10 mouse cellular contexts compared by ENCODE assay signal in the genomic region with DNA sequence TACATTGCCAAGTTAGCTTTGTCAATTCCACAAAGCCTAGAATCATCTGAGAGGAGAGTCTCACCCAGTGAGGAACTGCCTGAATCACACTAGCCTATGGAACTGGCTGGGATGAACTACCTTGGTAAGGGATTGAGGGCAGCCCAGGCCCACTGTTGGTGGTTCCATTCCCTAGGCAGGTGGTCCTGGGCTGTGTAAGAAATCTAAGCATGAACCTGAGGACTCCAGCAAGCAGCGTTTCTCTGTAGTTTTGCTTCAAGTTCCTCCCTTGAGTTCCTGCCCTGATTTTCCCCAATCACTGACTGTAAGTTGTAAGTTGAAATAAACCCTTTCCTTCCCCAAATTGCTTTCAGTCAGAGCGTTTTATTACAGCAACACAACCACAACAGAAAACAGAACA. TPM values are rescaled to one million over a fixed set of nuclear protein-coding genes. Genes with fewer than 3 reads are reported as not detected.
DNase-seq lines count a peak whose midpoint lies in the region; ATAC-seq and TF ChIP-seq lines count a peak whose summit lies in the region.
"Had no signal": no experiment of that assay in that cellular context is flagged by ENCODE, and none has a peak within 500 bp of the region (broad histone marks: within the 10 kb centered on the region; RNA-seq: fewer than 3 reads in every experiment).

No protein-coding gene starts in this region.

- H3K4me2 ChIP-seq in heart, embryonic 13.5 days = peak overlapping the region; percentile 70
- 0 out of 2 replicates have a peak overlapping the region, but pooled peaks have one; percentile 54 for H3K4me2 ChIP-seq in hindbrain, embryonic 12.5 days (replicated peaks)

- no peaks in the 10 kb centered on the region for H3K27me3 ChIP-seq in heart, embryonic 13.5 days (replicated peaks)
- H3K27me3 ChIP-seq in hindbrain, embryonic 12.5 days = no peaks in the 10 kb centered on the region
- no peaks in the 10 kb centered on the region for H3K27me3 ChIP-seq in kidney, adult 2 months (replicated peaks; ENCODE audit: control insufficient read depth, insufficient read depth, low read length)

- intact Hi-C loops in heart, postnatal 36 days (cut with DNase I) = no loop called here
- intact Hi-C loops in left cerebral cortex, postnatal 25 days (cut with DNase I) = no loop called here

- peak overlapping the region; percentile 84; the same call in 1 of the 2 replicates for H3K9ac ChIP-seq in heart, embryonic 13.5 days
- no peak overlapping the region for H3K9ac ChIP-seq in hindbrain, embryonic 12.5 days

- no peaks in the 10 kb centered on the region for H3K9me3 ChIP-seq in heart, embryonic 13.5 days
- no peaks in the 10 kb centered on the region for H3K9me3 ChIP-seq in hindbrain, embryonic 12.5 days (replicated peaks)
- H3K9me3 ChIP-seq: G1E had no signal

- H3K36me3 ChIP-seq in heart, embryonic 13.5 days = no peaks in the 10 kb centered on the region
- H3K36me3 ChIP-seq in hindbrain, embryonic 12.5 days = no peaks in the 10 kb centered on the region
- no peaks in the 10 kb centered on the region for H3K36me3 ChIP-seq in macrophage (ENCODE audit: inconsistent target)
- no peaks in the 10 kb centered on the region for H3K36me3 ChIP-seq in kidney, adult 2 months (ENCODE audit: control insufficient read depth, insufficient read depth, low read length)

- ATAC-seq in heart, embryonic 13.5 days (ENCODE audit: extremely low read depth, insufficient number of reproducible peaks, low FRiP score, low TSS enrichment) = no peak
- no peak for ATAC-seq in hindbrain, embryonic 12.5 days (ENCODE audit: low FRiP score)
- no peak for ATAC-seq in erythroid progenitor cell, adult 5-6 weeks (replicated peaks; ENCODE audit: low FRiP score, poor library complexity, severe bottlenecking)

- DNase-seq in heart, postnatal 36 days = no peak
- DNase-seq in ZHBTc4 (ENCODE audit: low read depth, low spot score) = peak; percentile 71
- no peak for DNase-seq in left cerebral cortex, postnatal 25 days (ENCODE audit: low spot score in 2 of 2)
- DNase-seq in kidney, adult 2 months = no peak
- DNase-seq: cerebellum, adult 2 months had no signal

- TF ChIP-seq CTCF in kidney, adult 2 months (conservative IDR thresholded peaks at IDR 0.05; ENCODE audit: insufficient read depth, insufficient read length, low read depth, low read length) = no peak

- no peak for TF ChIP-seq POLR2A in kidney, adult 2 months (IDR thresholded peaks at IDR 0.05; ENCODE audit: low read depth, low read length)

- no peaks in the 10 kb centered on the region for H3K79me2 ChIP-seq in macrophage (ENCODE audit: inconsistent target)

- peaks cover 32% of the 10 kb centered on the region for H3K4me1 ChIP-seq in heart, embryonic 13.5 days
- peaks cover 20% of the 10 kb centered on the region for H3K4me1 ChIP-seq in hindbrain, embryonic 12.5 days
- peaks cover 11% of the 10 kb centered on the region; the same call in 1 of the 2 replicates for H3K4me1 ChIP-seq in kidney, adult 2 months (ENCODE audit: control insufficient read depth, insufficient read depth, low read length)

- H3K4me3 ChIP-seq in heart, embryonic 13.5 days = peak overlapping the region; percentile 58
- H3K4me3 ChIP-seq in hindbrain, embryonic 12.5 days = no peak overlapping the region
- no peak overlapping the region; the same call in 1 of the 2 replicates for H3K4me3 ChIP-seq in macrophage (ENCODE audit: inconsistent target)
- H3K4me3 ChIP-seq in kidney, adult 2 months (ENCODE audit: insufficient read depth, low read depth, low read length) = no peak overlapping the region

- peak overlapping the region; percentile 98 for H3K27ac ChIP-seq in heart, embryonic 13.5 days (replicated peaks)
- H3K27ac ChIP-seq in hindbrain, embryonic 12.5 days = peak overlapping the region; percentile 97; the same call in 1 of the 2 replicates
- peak overlapping the region; percentile 95 for H3K27ac ChIP-seq in macrophage
- H3K27ac ChIP-seq in kidney, adult 2 months (ENCODE audit: insufficient read depth, low read depth, low read length) = no peak overlapping the region

- WGBS in heart, embryonic 13.5 days = 81% methylated on average over 2 of the region's 2 CpGs
- 90% methylated on average over 2 of the region's 2 CpGs for WGBS in hindbrain, embryonic 12.5 days
- WGBS in macrophage (ENCODE audit: missing documents) = 0% methylated on average over 2 of the region's 2 CpGs
- 57% methylated on average over 2 of the region's 2 CpGs for WGBS in kidney, adult 2 months

RNA-seq across cellular contexts. Expression of a gene that starts 1.3 kb away (rescaled TPM):
- 128 and 129 TPM in 2 replicates for polyA plus RNA-seq in heart, embryonic 13.5 days (2015; fragmentation: Nextera tagmentation; extraction: Ambion mirVana)
- 10 to 100 TPM; 37.8 to 46.3 TPM for total RNA-seq in heart, postnatal 36 days (2021)
- polyA plus RNA-seq in hindbrain, embryonic 12.5 days (2016; fragmentation: Nextera tagmentation; extraction: Ambion mirVana) = 298 and 322 TPM in 2 replicates
- total RNA-seq in macrophage (2018; cell fraction: chromatin; rRNA removed) = 100 to 1,000 TPM in 18 of 26 experiments, 10 to 100 TPM in 8; 67.3 to 260 (median 119) TPM
- 10 to 100 TPM; 22.0 to 43.2 (median 33.7) TPM for total RNA-seq in macrophage (2018; cell fraction: cytosol; rRNA removed)
- 100 to 1,000 TPM in 8 of 26 experiments, 10 to 100 TPM in 18; 44.5 to 242 (median 80.1) TPM for total RNA-seq in macrophage (2018; cell fraction: nucleus; rRNA removed)
- 30.4 to 57.8 TPM (median 34.2 TPM) in 3 replicates for polyA plus RNA-seq in macrophage (2018)
- total RNA-seq in left cerebral cortex, postnatal 25 days (2021) = 10 to 100 TPM; 39.7 to 41.5 TPM
- 941 and 1,232 TPM in 2 replicates for total RNA-seq in erythroid progenitor cell, adult 5-6 weeks (2015; ENCODE audit: low replicate concordance)
- total RNA-seq in erythroid progenitor cell, adult 5-6 weeks (2017; ENCODE audit: low replicate concordance) = 1,337 and 1,570 TPM in 2 replicates
- 20.0 and 21.1 TPM in 2 replicates for polyA plus RNA-seq in kidney, adult 2 months (2012; rRNA removed)

RNA-seq across cellular contexts. Expression of a gene that starts 56.0 kb away (rescaled TPM):
- 801 and 895 TPM in 2 replicates for polyA plus RNA-seq in heart, embryonic 13.5 days (2015; fragmentation: Nextera tagmentation; extraction: Ambion mirVana)
- total RNA-seq in heart, postnatal 36 days (2021) = 1,000 to 10,000 TPM; 2,503 to 2,587 TPM
- polyA plus RNA-seq in hindbrain, embryonic 12.5 days (2016; fragmentation: Nextera tagmentation; extraction: Ambion mirVana) = 386 and 390 TPM in 2 replicates
- 100 to 1,000 TPM; 197 to 929 (median 501) TPM for total RNA-seq in macrophage (2018; cell fraction: chromatin; rRNA removed)
- 100 to 1,000 TPM; 285 to 427 (median 348) TPM for total RNA-seq in macrophage (2018; cell fraction: cytosol; rRNA removed)
- 100 to 1,000 TPM; 295 to 757 (median 468) TPM for total RNA-seq in macrophage (2018; cell fraction: nucleus; rRNA removed)
- 239 to 473 TPM (median 381 TPM) in 3 replicates for polyA plus RNA-seq in macrophage (2018)
- total RNA-seq in left cerebral cortex, postnatal 25 days (2021) = 100 to 1,000 TPM; 546 TPM
- total RNA-seq in erythroid progenitor cell, adult 5-6 weeks (2015; ENCODE audit: low replicate concordance) = 175 and 210 TPM in 2 replicates
- total RNA-seq in erythroid progenitor cell, adult 5-6 weeks (2017; ENCODE audit: low replicate concordance) = 51.1 and 72.6 TPM in 2 replicates
- polyA plus RNA-seq in kidney, adult 2 months (2012; rRNA removed) = 717 and 832 TPM in 2 replicates
